9 mouse cellular contexts compared by ENCODE assay signal in genomic region chr4:98545376-98545775, GRCm38 (mm10).
A peak's percentile ranks its signal among the peaks of the same experiment; 100 is the strongest.
DNase-seq lines count a peak whose midpoint lies in the region; ATAC-seq and TF ChIP-seq lines count a peak whose summit lies in the region.
"Had no signal": no experiment of that assay in that cellular context is flagged by ENCODE, and none has a peak within 500 bp of the region (broad histone marks: within the 10 kb centered on the region; RNA-seq: fewer than 3 reads in every experiment).

No protein-coding gene starts in this region.

- in situ Hi-C loops in Patski (cut with MboI; ENCODE audit: low pct_unique_long_range_greater_than_20kb), result loop anchor here (10.0 kb wide), 1 partner anchor 149 kb away; no protein-coding TSS in a partner anchor

- H3K9ac ChIP-seq in liver, embryonic 14.5 days (replicated peaks), result no peak overlapping the region
- H3K9ac ChIP-seq in stomach, embryonic 16.5 days (ENCODE audit: low read length), result no peak overlapping the region
- H3K9ac ChIP-seq: embryonic facial prominence, embryonic 12.5 days had no signal

- no peak for ATAC-seq in Patski
- ATAC-seq in liver, embryonic 14.5 days (ENCODE audit: insufficient read depth), result no peak
- ATAC-seq in stomach, embryonic 16.5 days (ENCODE audit: insufficient read depth, low FRiP score), result 0 out of 2 replicates have a peak, but pooled peaks have one; percentile 53

- H3K9me3 ChIP-seq in liver, embryonic 14.5 days (ENCODE audit: control insufficient read depth, low read length), result no peaks in the 10 kb centered on the region
- no peaks in the 10 kb centered on the region for H3K9me3 ChIP-seq in stomach, embryonic 16.5 days (replicated peaks; ENCODE audit: control insufficient read depth, low read length)
- H3K9me3 ChIP-seq: embryonic facial prominence, embryonic 12.5 days had no signal

- H3K4me3 ChIP-seq in kidney, adult 2 months (ENCODE audit: insufficient read depth, low read depth, low read length), result no peak overlapping the region
- no peak overlapping the region for H3K4me3 ChIP-seq in liver, embryonic 14.5 days (ENCODE audit: insufficient read depth in 1 of 2, low read depth in 2 of 2, low read length in 2 of 2)
- no peak overlapping the region for H3K4me3 ChIP-seq in stomach, embryonic 16.5 days (replicated peaks; ENCODE audit: low read length)
- H3K4me3 ChIP-seq: embryonic facial prominence, embryonic 12.5 days had no signal

- no peaks in the 10 kb centered on the region for H3K27me3 ChIP-seq in kidney, adult 2 months (replicated peaks; ENCODE audit: control insufficient read depth, insufficient read depth, low read length)
- no peaks in the 10 kb centered on the region for H3K27me3 ChIP-seq in Patski
- no peaks in the 10 kb centered on the region for H3K27me3 ChIP-seq in liver, embryonic 14.5 days (ENCODE audit: control insufficient read depth, insufficient read depth, low read length)
- no peaks in the 10 kb centered on the region for H3K27me3 ChIP-seq in stomach, embryonic 16.5 days (ENCODE audit: control insufficient read depth, insufficient read depth, low read length)
- H3K27me3 ChIP-seq: embryonic facial prominence, embryonic 12.5 days had no signal

- no peak for TF ChIP-seq EP300 in liver, embryonic 14.5 days (IDR thresholded peaks at IDR 0.05; ENCODE audit: low read depth)

- 20% methylated on average over 1 of the region's 1 CpGs for WGBS in kidney, adult 2 months
- 26% methylated on average over 1 of the region's 1 CpGs for WGBS in liver, embryonic 14.5 days (ENCODE audit: insufficient replicate concordance)
- 24% methylated on average over 1 of the region's 1 CpGs for WGBS in stomach, embryonic 16.5 days

- TF ChIP-seq POLR2A in kidney, adult 2 months (IDR thresholded peaks at IDR 0.05; ENCODE audit: low read depth, low read length), result no peak

- peak; percentile 36 for DNase-seq in kidney, adult 2 months
- DNase-seq in kidney, adult 8-10 months, result no peak
- DNase-seq in Patski (ENCODE audit: low read depth, low spot score), result no peak
- DNase-seq in embryo, embryonic 10 days (ENCODE audit: low spot score), result peak; percentile 64
- DNase-seq in liver, embryonic 14.5 days (ENCODE audit: low read depth in 3 of 3, low spot score in 3 of 3), result no peak
- no peak for DNase-seq in urinary bladder, postnatal 4 days (ENCODE audit: low spot score in 2 of 2)
- DNase-seq in right cerebral cortex, postnatal 14 days, result no peak

- POLR2A ChIA-PET in Patski (lab: Charles Lee), result interaction anchor here (0.9 kb wide), 1 partner anchor 157 kb away, joined by 5 read pairs; no protein-coding TSS in a partner anchor

- H3K36me3 ChIP-seq in kidney, adult 2 months (ENCODE audit: control insufficient read depth, insufficient read depth, low read length), result no peaks in the 10 kb centered on the region; the same call in none of the 2 replicates
- no peaks in the 10 kb centered on the region for H3K36me3 ChIP-seq in liver, embryonic 14.5 days (replicated peaks; ENCODE audit: control insufficient read depth, insufficient read depth, low read depth)
- no peaks in the 10 kb centered on the region for H3K36me3 ChIP-seq in stomach, embryonic 16.5 days (ENCODE audit: control insufficient read depth, insufficient read depth, low read length)
- H3K36me3 ChIP-seq: embryonic facial prominence, embryonic 12.5 days had no signal

- peak; percentile 73 for TF ChIP-seq CTCF in kidney, adult 2 months (conservative IDR thresholded peaks at IDR 0.05; ENCODE audit: insufficient read depth, insufficient read length, low read depth, low read length)
- TF ChIP-seq CTCF in Patski (IDR thresholded peaks at IDR 0.05), result peak; percentile 44
- peak; percentile 47; the same call in 1 of the 2 replicates for TF ChIP-seq CTCF in liver, embryonic 14.5 days (IDR thresholded peaks at IDR 0.05; ENCODE audit: low read depth)

- no peak overlapping the region for H3K4me2 ChIP-seq in liver, embryonic 14.5 days (ENCODE audit: low read depth)
- no peak overlapping the region for H3K4me2 ChIP-seq in stomach, embryonic 16.5 days (ENCODE audit: low read depth, low read length)
- H3K4me2 ChIP-seq: embryonic facial prominence, embryonic 12.5 days had no signal

- H3K4me1 ChIP-seq in kidney, adult 2 months (ENCODE audit: control insufficient read depth, insufficient read depth, low read length), result no peaks in the 10 kb centered on the region
- H3K4me1 ChIP-seq in liver, embryonic 14.5 days (replicated peaks; ENCODE audit: control insufficient read depth in 2 of 2, insufficient read depth in 2 of 2, low read length in 1 of 2), result no peaks in the 10 kb centered on the region
- H3K4me1 ChIP-seq in stomach, embryonic 16.5 days (ENCODE audit: control insufficient read depth, insufficient read depth, low read length), result no peaks in the 10 kb centered on the region
- H3K4me1 ChIP-seq: embryonic facial prominence, embryonic 12.5 days had no signal

- no peak overlapping the region for H3K27ac ChIP-seq in kidney, adult 2 months (ENCODE audit: insufficient read depth, low read depth, low read length)
- H3K27ac ChIP-seq in liver, embryonic 14.5 days, result no peak overlapping the region
- no peak overlapping the region for H3K27ac ChIP-seq in stomach, embryonic 16.5 days (ENCODE audit: low read length)
- H3K27ac ChIP-seq: embryonic facial prominence, embryonic 12.5 days had no signal

- CTCF ChIA-PET in Patski (lab: Charles Lee), result interaction anchor here (0.6 to 2.3 kb wide), 16 partner anchors 9 to 157 kb away, joined by 3 to 13 read pairs (median 4); no protein-coding TSS in a partner anchor

Comparison
In these comparisons a context has a peak if more than half of its experiments do, and no peak if none do; other contexts are left out.
1. DNase-seq: peak in kidney, adult 2 months (single experiment) and embryo, embryonic 10 days (single experiment); none in kidney, adult 8-10 months (0 of 2), Patski (single experiment), liver, embryonic 14.5 days (0 of 3), urinary bladder, postnatal 4 days (0 of 2) and right cerebral cortex, postnatal 14 days (single experiment).
2. Peak in every context shown above with its lines, with median percentiles within 50 percentile points of each other: CTCF ChIP-seq.